Mouse (Mus musculus) stomach, postnatal 0 days (tissue): ENCODE data around the gene Slc35c1. TPM values are rescaled to one million over a fixed set of nuclear protein-coding genes. Genes with fewer than 3 reads are reported as not detected.

Experiments
- ATAC-seq: fragments of 200-750 bp; cut with Nextera tagmentation; 2 replicates; pipeline ENCODE4 v1.8.0; 2017; ENCODE audit not compliant: low FRiP score, low TSS enrichment
- DNase-seq: peaks from one replicate; pipeline ENCODE4 v3.0.0-alpha.2; 2016; ENCODE audit warnings: low spot score
- H3K27ac ChIP-seq: fragments of 300-500 bp; sonication (generic); replicated peaks from 2 replicates; pipeline ENCODE4 v1.5.1; 2014; ENCODE audit warnings: mild to moderate bottlenecking, control low read depth
- H3K27me3 ChIP-seq: fragments of 300-500 bp; sonication (generic); 2 replicates; pipeline ENCODE4 v1.6.1; 2014; ENCODE audit warnings: low read length; ENCODE audit not compliant: control insufficient read depth, insufficient read depth
- H3K36me3 ChIP-seq: fragments of 300-500 bp; sonication (generic); 2 replicates; pipeline ENCODE4 v1.6.1; 2014; ENCODE audit warnings: low read length, mixed read lengths; ENCODE audit not compliant: control insufficient read depth, insufficient read depth
- H3K4me1 ChIP-seq: fragments of 300-500 bp; sonication (generic); replicated peaks from 2 replicates; pipeline ENCODE4 v1.6.1; 2014; ENCODE audit warnings: antibody characterized with exemption; ENCODE audit not compliant: control insufficient read depth, insufficient read depth
- H3K4me2 ChIP-seq: fragments of 300-500 bp; sonication (generic); replicated peaks from 2 replicates; pipeline ENCODE4 v1.6.1; 2014; ENCODE audit warnings: low read depth, mild to moderate bottlenecking, control low read depth, moderate library complexity
- H3K4me3 ChIP-seq: fragments of 300-500 bp; sonication (generic); 2 replicates; pipeline ENCODE4 v1.5.1; 2014; ENCODE audit warnings: low read depth, low read length, control low read depth
- H3K9ac ChIP-seq: fragments of 300-500 bp; sonication (generic); 2 replicates; pipeline ENCODE4 v1.6.1; 2014; ENCODE audit warnings: mild to moderate bottlenecking, low read length, control low read depth, mixed read lengths
- H3K9me3 ChIP-seq: fragments of 300-500 bp; sonication (generic); 2 replicates; pipeline ENCODE4 v1.6.1; 2016; ENCODE audit warnings: low read length; ENCODE audit not compliant: control insufficient read depth
- CTCF ChIP-seq: IDR thresholded peaks from 2 replicates; pipeline ENCODE4 v1.5.1; 2016; ENCODE audit warnings: antibody characterized with exemption, low read depth, mild to moderate bottlenecking, moderate library complexity
- EP300 ChIP-seq: optimal IDR thresholded peaks from 2 replicates; pipeline ENCODE3; 2016; ENCODE audit warnings: antibody characterized with exemption
- WGBS: fragments of 180-500 bp; shearing (Covaris S2); extraction: QIAGEN DNeasy Blood & Tissue Kit; methylation state at CpG from one replicate; pipeline ENCODE4 v1.1.7; 2014; 5-methylcytosine and 5-hydroxymethylcytosine counted together
- polyA plus RNA-seq: library from polyadenylated mRNA; unstranded; fragments of >200 nt; fragmentation: Nextera tagmentation; extraction: Ambion mirVana; gene quantifications from 2 replicates; pipeline ENCODE4 v1.2.1, GENCODE M21; 2015

Gene Slc35c1
- polyA plus RNA-seq, 1 experiment from 2014 or later: 35.8 TPM

- ATAC-seq: peak; percentile 60
- Histone ChIP-seq H3K4me1 (0 out of 2 replicates have a peak, but pooled peaks cover 2% of the 10 kb centered on the region), H3K9ac (no peak overlapping the region), H3K36me3 (no peaks in the 10 kb centered on the region), H3K4me2 (peak overlapping the region; percentile 33), H3K9me3 (no peaks in the 10 kb centered on the region), H3K27ac (no peak overlapping the region), H3K27me3 (no peaks in the 10 kb centered on the region), H3K4me3 (no peak overlapping the region)
- under 1% methylated on average over 5 of the region's 5 CpGs for WGBS
- peak; percentile 89 for DNase-seq
- peak; percentile 94 for TF ChIP-seq CTCF
- TF ChIP-seq EP300: no peak
These were observed 22.5 kb downstream of the Slc35c1 start for GRCm38 (mm10) chr2:92437875-92438274.

GRCm38 (mm10) chr2:92437366-92437765 is 23.0 kb downstream of the Slc35c1 start:
- no peaks in the 10 kb centered on the region for H3K27me3 ChIP-seq
- no peak overlapping the region for H3K4me3 ChIP-seq
- H3K9me3 ChIP-seq: no peaks in the 10 kb centered on the region
- ATAC-seq (no peak), DNase-seq (no peak)
- H3K36me3 ChIP-seq: no peaks in the 10 kb centered on the region
- H3K27ac ChIP-seq: no peak overlapping the region
- TF ChIP-seq EP300: no peak
- no peak for TF ChIP-seq CTCF
- no peak overlapping the region for H3K4me2 ChIP-seq
- peaks cover 4% of the 10 kb centered on the region; the same call in 1 of the 2 replicates for H3K4me1 ChIP-seq
- 58% methylated on average over 4 of the region's 4 CpGs for WGBS
- no peak overlapping the region for H3K9ac ChIP-seq

- no peaks in the 10 kb centered on the region for H3K27me3 ChIP-seq
- no peak overlapping the region for H3K4me3 ChIP-seq
- no peak overlapping the region for H3K9ac ChIP-seq
- no peaks in the 10 kb centered on the region for H3K9me3 ChIP-seq
- WGBS: 46% methylated on average over 6 of the region's 6 CpGs
- no peak for TF ChIP-seq EP300
- TF ChIP-seq CTCF: no peak
- peak overlapping the region; percentile 80; the same call in 1 of the 2 replicates for H3K4me2 ChIP-seq
- no peaks in the 10 kb centered on the region for H3K36me3 ChIP-seq
- DNase-seq: no peak
- ATAC-seq: no peak
- H3K27ac ChIP-seq: peak overlapping the region; percentile 82; the same call in 1 of the 2 replicates
- H3K4me1 ChIP-seq: peaks cover 16% of the 10 kb centered on the region
These were observed 25.3 kb downstream of the Slc35c1 start for GRCm38 (mm10) chr2:92435023-92435422.

- Histone ChIP-seq H3K27me3 (no peaks in the 10 kb centered on the region), H3K4me3 (peak overlapping the region; percentile 90), H3K4me1 (peaks cover 23% of the 10 kb centered on the region), H3K4me2 (peak overlapping the region; percentile 80), H3K27ac (peak overlapping the region; percentile 82), H3K36me3 (no peaks in the 10 kb centered on the region), H3K9ac (peak overlapping the region; percentile 57), H3K9me3 (no peaks in the 10 kb centered on the region)
- TF ChIP-seq CTCF (no peak), EP300 (no peak)
- ATAC-seq (no peak), DNase-seq (no peak)
- 4% methylated on average over 12 of the region's 12 CpGs for WGBS
These were observed 26.0 kb downstream of the Slc35c1 start for GRCm38 (mm10) chr2:92434375-92434745.

GRCm38 (mm10) chr2:92433578-92434374 is 26.6 kb downstream of the Slc35c1 start, which contains the start of gene Cry2:
Gene Cry2 (minus strand): TSS chr2:92434043.
- no peaks in the 10 kb centered on the region for H3K36me3 ChIP-seq
- peaks cover 23% of the 10 kb centered on the region for H3K4me1 ChIP-seq
- peak within 1 kb of the TSS; percentile 93 for H3K27ac ChIP-seq
- peak within 1 kb of the TSS; percentile 90 for H3K4me3 ChIP-seq
- peak within 1 kb of the TSS; percentile 80 for H3K4me2 ChIP-seq
- no peaks in the 10 kb centered on the region for H3K27me3 ChIP-seq
- DNase-seq (peak; percentile 100), ATAC-seq (peak; percentile 95)
- peak within 1 kb of the TSS; percentile 93 for H3K9ac ChIP-seq
- WGBS: under 1% methylated on average over 76 of the region's 76 CpGs
- H3K9me3 ChIP-seq: no peaks in the 10 kb centered on the region
- no peak for TF ChIP-seq EP300
- TF ChIP-seq CTCF: no peak
